Mouse (Mus musculus) midbrain, embryonic 15.5 days (tissue): ENCODE results near the gene Hoxd9. TPM values are rescaled to one million over a fixed set of nuclear protein-coding genes. Genes with fewer than 3 reads are reported as not detected.
A peak's percentile ranks its signal among the peaks of the same experiment; 100 is the strongest.

Experiments used
- ATAC-seq: fragments of 200-750 bp; cut with Nextera tagmentation; replicated peaks from 2 replicates; pipeline ENCODE4 v1.8.0; 2017; ENCODE audit warnings: moderate TSS enrichment
- H3K27ac ChIP-seq: fragments of 300-500 bp; sonication (generic); 2 replicates; pipeline ENCODE4 v1.5.1; 2015; ENCODE audit warnings: mild to moderate bottlenecking, inconsistent platforms
- H3K27me3 ChIP-seq: fragments of 300-500 bp; sonication (generic); replicated peaks from 2 replicates; pipeline ENCODE4 v1.6.1; 2015; ENCODE audit warnings: inconsistent platforms
- H3K36me3 ChIP-seq: fragments of 300-500 bp; sonication (generic); replicated peaks from 2 replicates; pipeline ENCODE4 v1.6.1; 2015; ENCODE audit warnings: inconsistent platforms
- H3K4me1 ChIP-seq: fragments of 300-500 bp; sonication (generic); 2 replicates; pipeline ENCODE4 v1.6.1; 2015; ENCODE audit warnings: inconsistent platforms
- H3K4me2 ChIP-seq: fragments of 300-500 bp; sonication (generic); 2 replicates; pipeline ENCODE4 v1.6.1; 2015; ENCODE audit warnings: inconsistent platforms, mild to moderate bottlenecking, moderate library complexity
- H3K4me3 ChIP-seq: fragments of 300-500 bp; sonication (generic); 2 replicates; pipeline ENCODE4 v1.5.1; 2015; ENCODE audit warnings: mild to moderate bottlenecking, inconsistent platforms
- H3K9ac ChIP-seq: fragments of 300-500 bp; sonication (generic); 2 replicates; pipeline ENCODE4 v1.6.1; 2015; ENCODE audit warnings: mild to moderate bottlenecking, inconsistent platforms
- H3K9me3 ChIP-seq: fragments of 300-500 bp; sonication (generic); 2 replicates; pipeline ENCODE4 v1.6.1; 2016; ENCODE audit warnings: inconsistent platforms
- WGBS: fragments of 180-500 bp; shearing (Covaris S2); methylation state at CpG from one replicate; pipeline ENCODE4 v1.1.7; 2015; ENCODE audit warnings: mixed read lengths; 5-methylcytosine and 5-hydroxymethylcytosine counted together
- polyA plus RNA-seq: library from polyadenylated mRNA; unstranded; fragments of >200 nt; fragmentation: Nextera tagmentation; extraction: Ambion mirVana; gene quantifications from 2 replicates; pipeline ENCODE4 v1.2.1, GENCODE M21; 2015

Gene Hoxd9
- polyA plus RNA-seq, 1 experiment from 2014 or later, result not detected

- no peak for ATAC-seq
- H3K9ac ChIP-seq, result no peak overlapping the region
- WGBS, result 2% methylated on average over 20 of the region's 20 CpGs
- H3K27me3 ChIP-seq, result peaks cover 97% of the 10 kb centered on the region
- no peaks in the 10 kb centered on the region for H3K9me3 ChIP-seq
- no peaks in the 10 kb centered on the region for H3K36me3 ChIP-seq
- H3K27ac ChIP-seq, result no peak overlapping the region
- peaks cover 5% of the 10 kb centered on the region for H3K4me1 ChIP-seq
- no peak overlapping the region for H3K4me3 ChIP-seq
- no peak overlapping the region for H3K4me2 ChIP-seq
Observed at GRCm38 (mm10) chr2:74738623-74739475, 41.3 kb downstream of the Hoxd9 start.

GRCm38 (mm10) chr2:74739476-74739800 is 41.9 kb downstream of the Hoxd9 start:
- peaks cover 97% of the 10 kb centered on the region for H3K27me3 ChIP-seq
- peaks cover 5% of the 10 kb centered on the region for H3K4me1 ChIP-seq
- no peaks in the 10 kb centered on the region for H3K9me3 ChIP-seq
- no peaks in the 10 kb centered on the region for H3K36me3 ChIP-seq
- no peak overlapping the region for H3K9ac ChIP-seq
- H3K27ac ChIP-seq, result no peak overlapping the region
- H3K4me3 ChIP-seq, result no peak overlapping the region
- no peak overlapping the region for H3K4me2 ChIP-seq
- WGBS, result 3% methylated on average over 2 of the region's 2 CpGs
- no peak for ATAC-seq

- ATAC-seq, result no peak
- no peak overlapping the region for H3K27ac ChIP-seq
- H3K4me3 ChIP-seq, result no peak overlapping the region
- WGBS, result 2% methylated on average over 14 of the region's 14 CpGs
- H3K4me1 ChIP-seq, result peaks cover 5% of the 10 kb centered on the region
- no peak overlapping the region for H3K4me2 ChIP-seq
- no peaks in the 10 kb centered on the region for H3K9me3 ChIP-seq
- no peak overlapping the region for H3K9ac ChIP-seq
- no peaks in the 10 kb centered on the region for H3K36me3 ChIP-seq
- H3K27me3 ChIP-seq, result peaks cover 97% of the 10 kb centered on the region
Observed at GRCm38 (mm10) chr2:74739869-74740268, 42.3 kb downstream of the Hoxd9 start.

- H3K9me3 ChIP-seq, result no peaks in the 10 kb centered on the region
- H3K4me2 ChIP-seq, result no peak overlapping the region
- H3K4me1 ChIP-seq, result peaks cover 5% of the 10 kb centered on the region
- no peak overlapping the region for H3K9ac ChIP-seq
- H3K27me3 ChIP-seq, result peaks cover 97% of the 10 kb centered on the region
- no peaks in the 10 kb centered on the region for H3K36me3 ChIP-seq
- no peak for ATAC-seq
- under 1% methylated on average over 43 of the region's 43 CpGs for WGBS
- H3K4me3 ChIP-seq, result 0 out of 2 replicates have a peak overlapping the region, but pooled peaks have one; percentile 5
- no peak overlapping the region for H3K27ac ChIP-seq
Observed at GRCm38 (mm10) chr2:74740311-74741091, 43.0 kb downstream of the Hoxd9 start.

GRCm38 (mm10) chr2:74741252-74741978 is 43.9 kb downstream of the Hoxd9 start:
- WGBS, result 28% methylated on average over 2 of the region's 3 CpGs
- H3K4me1 ChIP-seq, result no peaks in the 10 kb centered on the region; the same call in 1 of the 2 replicates
- H3K27me3 ChIP-seq, result peaks cover 97% of the 10 kb centered on the region
- no peak overlapping the region for H3K4me2 ChIP-seq
- H3K4me3 ChIP-seq, result no peak overlapping the region
- no peak overlapping the region for H3K27ac ChIP-seq
- H3K9ac ChIP-seq, result no peak overlapping the region
- no peaks in the 10 kb centered on the region for H3K36me3 ChIP-seq
- no peak for ATAC-seq
- no peaks in the 10 kb centered on the region for H3K9me3 ChIP-seq

- Histone ChIP-seq H3K9me3 (no peaks in the 10 kb centered on the region), H3K4me1 (no peaks in the 10 kb centered on the region), H3K27me3 (peaks cover 97% of the 10 kb centered on the region), H3K27ac (no peak overlapping the region), H3K36me3 (no peaks in the 10 kb centered on the region), H3K9ac (no peak overlapping the region), H3K4me2 (no peak overlapping the region), H3K4me3 (no peak overlapping the region)
- ATAC-seq, result no peak
Observed at GRCm38 (mm10) chr2:74741979-74742277, 44.4 kb downstream of the Hoxd9 start.

- no peak for ATAC-seq
- H3K4me3 ChIP-seq, result no peak overlapping the region
- H3K36me3 ChIP-seq, result no peaks in the 10 kb centered on the region
- no peaks in the 10 kb centered on the region for H3K9me3 ChIP-seq
- peaks cover 9% of the 10 kb centered on the region for H3K4me1 ChIP-seq
- H3K27me3 ChIP-seq, result peaks cover 92% of the 10 kb centered on the region
- H3K4me2 ChIP-seq, result no peak overlapping the region
- under 1% methylated on average over 6 of the region's 6 CpGs for WGBS
- H3K9ac ChIP-seq, result no peak overlapping the region
- H3K27ac ChIP-seq, result no peak overlapping the region
Observed at GRCm38 (mm10) chr2:74745540-74746297, 48.2 kb downstream of the Hoxd9 start.

- 1% methylated on average over 58 of the region's 58 CpGs for WGBS
- Histone ChIP-seq H3K27me3 (peaks cover 94% of the 10 kb centered on the region), H3K4me2 (no peak overlapping the region), H3K9ac (no peak overlapping the region), H3K36me3 (no peaks in the 10 kb centered on the region), H3K4me1 (peaks cover 9% of the 10 kb centered on the region), H3K27ac (no peak overlapping the region), H3K4me3 (no peak overlapping the region), H3K9me3 (no peaks in the 10 kb centered on the region)
- no peak for ATAC-seq
Observed at GRCm38 (mm10) chr2:74746298-74746921, 48.9 kb downstream of the Hoxd9 start.

- Histone ChIP-seq H3K4me3 (no peak overlapping the region), H3K4me2 (no peak overlapping the region), H3K9ac (no peak overlapping the region), H3K36me3 (no peaks in the 10 kb centered on the region), H3K9me3 (no peaks in the 10 kb centered on the region), H3K4me1 (peaks cover 9% of the 10 kb centered on the region), H3K27ac (no peak overlapping the region), H3K27me3 (peaks cover 94% of the 10 kb centered on the region)
- ATAC-seq, result no peak
- WGBS, result 1% methylated on average over 23 of the region's 24 CpGs
Observed at GRCm38 (mm10) chr2:74747006-74747405, 49.5 kb downstream of the Hoxd9 start.

GRCm38 (mm10) chr2:74747661-74748141 is 50.2 kb downstream of the Hoxd9 start:
- no peak overlapping the region for H3K4me3 ChIP-seq
- H3K27me3 ChIP-seq, result peaks cover 93% of the 10 kb centered on the region
- no peak overlapping the region for H3K4me2 ChIP-seq
- 4% methylated on average over 11 of the region's 11 CpGs for WGBS
- no peak overlapping the region for H3K27ac ChIP-seq
- no peaks in the 10 kb centered on the region for H3K36me3 ChIP-seq
- peaks cover 12% of the 10 kb centered on the region for H3K4me1 ChIP-seq
- H3K9ac ChIP-seq, result no peak overlapping the region
- no peak for ATAC-seq
- no peaks in the 10 kb centered on the region for H3K9me3 ChIP-seq

GRCm38 (mm10) chr2:74748436-74748995 is 51.0 kb downstream of the Hoxd9 start:
- no peak overlapping the region for H3K4me3 ChIP-seq
- 3% methylated on average over 9 of the region's 9 CpGs for WGBS
- no peaks in the 10 kb centered on the region for H3K36me3 ChIP-seq
- no peak for ATAC-seq
- H3K27ac ChIP-seq, result no peak overlapping the region
- H3K4me1 ChIP-seq, result peaks cover 17% of the 10 kb centered on the region
- no peaks in the 10 kb centered on the region for H3K9me3 ChIP-seq
- no peak overlapping the region for H3K9ac ChIP-seq
- no peak overlapping the region for H3K4me2 ChIP-seq
- H3K27me3 ChIP-seq, result peaks cover 94% of the 10 kb centered on the region
